Mouse (Mus musculus): ENCODE data around the gene Naa38.

The Naa38 gene

GRCm38 (mm10) chr11:69399201-69400082 lies 4.2 kb downstream of the Naa38 start:
- in situ Hi-C loops (cut with MboI; ENCODE audit: low sequenced_read_pairs): no loop called here

- in situ Hi-C loops (cut with MboI; ENCODE audit: low sequenced_read_pairs): no loop called here
Observed at GRCm38 (mm10) chr11:69400083-69400850, 5.0 kb downstream of the Naa38 start.

GRCm38 (mm10) chr11:69401210-69401637 lies 5.9 kb downstream of the Naa38 start:
- in situ Hi-C loops (cut with MboI; ENCODE audit: low sequenced_read_pairs): no loop called here

- in situ Hi-C loops (cut with MboI; ENCODE audit: low sequenced_read_pairs): no loop called here
Observed at GRCm38 (mm10) chr11:69401987-69402386, 6.7 kb downstream of the Naa38 start.

- in situ Hi-C loops (cut with MboI; ENCODE audit: low sequenced_read_pairs): no loop called here
Observed at GRCm38 (mm10) chr11:69403691-69404594, 8.7 kb downstream of the Naa38 start.

GRCm38 (mm10) chr11:69404595-69405396 lies 9.5 kb downstream of the Naa38 start:
- in situ Hi-C loops (cut with MboI; ENCODE audit: low sequenced_read_pairs): no loop called here

GRCm38 (mm10) chr11:69405397-69406200 lies 10.3 kb downstream of the Naa38 start:
- in situ Hi-C loops (cut with MboI; ENCODE audit: low sequenced_read_pairs): no loop called here

- in situ Hi-C loops (cut with MboI; ENCODE audit: low sequenced_read_pairs): no loop called here
Observed at GRCm38 (mm10) chr11:69406282-69406681, 11.0 kb downstream of the Naa38 start.

GRCm38 (mm10) chr11:69406867-69407723 lies 11.8 kb downstream of the Naa38 start:
- in situ Hi-C loops (cut with MboI; ENCODE audit: low sequenced_read_pairs): no loop called here

- in situ Hi-C loops (cut with MboI; ENCODE audit: low sequenced_read_pairs): no loop called here
Observed at GRCm38 (mm10) chr11:69407724-69408004, 12.4 kb downstream of the Naa38 start.

GRCm38 (mm10) chr11:69408541-69409377 lies 13.5 kb downstream of the Naa38 start:
- in situ Hi-C loops (cut with MboI; ENCODE audit: low sequenced_read_pairs): no loop called here

GRCm38 (mm10) chr11:69409378-69410044 lies 14.2 kb downstream of the Naa38 start:
- in situ Hi-C loops (cut with MboI; ENCODE audit: low sequenced_read_pairs): no loop called here

GRCm38 (mm10) chr11:69410045-69410309 lies 14.7 kb downstream of the Naa38 start:
- in situ Hi-C loops (cut with MboI; ENCODE audit: low sequenced_read_pairs): no loop called here

- in situ Hi-C loops (cut with MboI; ENCODE audit: low sequenced_read_pairs): no loop called here
Observed at GRCm38 (mm10) chr11:69410310-69411072, 15.2 kb downstream of the Naa38 start.

GRCm38 (mm10) chr11:69411073-69411535 lies 15.8 kb downstream of the Naa38 start:
- in situ Hi-C loops (cut with MboI; ENCODE audit: low sequenced_read_pairs): no loop called here

GRCm38 (mm10) chr11:69411538-69412203 lies 16.4 kb downstream of the Naa38 start:
- in situ Hi-C loops (cut with MboI; ENCODE audit: low sequenced_read_pairs): no loop called here

Data from CH12F3 (cell line).